Mouse (Mus musculus) erythroid progenitor cell, adult 5-6 weeks (primary cell): ENCODE data around the gene Aldh16a1. TPM values are rescaled to one million over a fixed set of nuclear protein-coding genes. Genes with fewer than 3 reads are reported as not detected.
"Not testable (repeated sequence)": the region's sequence is repeated elsewhere in the genome, so short reads cannot be mapped to it uniquely, and the experiment has no call there.

ENCODE experiments used
- ATAC-seq: replicated peaks from 2 replicates; pipeline ENCODE4 v1.8.0; 2016; ENCODE audit warnings: moderate number of reproducible peaks, mild to moderate bottlenecking, moderate TSS enrichment, inconsistent platforms; ENCODE audit not compliant: poor library complexity, low FRiP score, severe bottlenecking
- total RNA-seq, 2 experiments: library from RNA; stranded (forward) in 1 of 2; stranded (reverse) in 1 of 2; fragments of 150-400 nt in 1 of 2; fragments of 186-747, 209-891 nt in 1 of 2; gene quantifications; 2 replicates each; pipeline versions ENCODE4 v1.2.3 to v1.2.4; 2015 to 2017; ENCODE audit warnings: low replicate concordance in 2 of 2

The Aldh16a1 gene
- total RNA-seq, 2 experiments from 2014 or later: 12.4 to 29.3 TPM

- ATAC-seq: peak; percentile 83
Observed at GRCm38 (mm10) chr7:45161612-45162473, 7.5 kb upstream of the Aldh16a1 start.

DNA sequence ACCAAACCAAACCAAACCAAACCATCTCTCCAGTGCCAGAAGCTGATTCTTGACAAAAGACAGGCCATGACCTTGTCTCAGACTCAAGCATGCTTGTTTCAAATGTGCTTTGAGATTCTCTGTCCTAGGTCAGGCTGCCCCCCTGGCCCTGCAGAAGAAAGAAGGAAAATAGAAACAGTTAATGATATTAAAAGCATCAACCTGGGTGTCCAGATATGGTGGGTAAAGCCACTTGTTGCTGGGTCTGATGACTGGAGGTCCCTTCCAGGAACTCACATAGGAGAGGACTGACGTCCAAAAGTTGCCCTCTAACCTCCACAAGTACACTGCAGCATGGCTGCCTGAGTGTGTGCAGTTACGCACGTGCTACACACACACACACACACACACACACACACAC, 6.5 kb upstream of the Aldh16a1 start:
- ATAC-seq: no peak

- no peak for ATAC-seq
Observed at GRCm38 (mm10) chr7:45160316-45160800, 6.0 kb upstream of the Aldh16a1 start.

GRCm38 (mm10) chr7:45158991-45159390, 4.6 kb upstream of the Aldh16a1 start:
- no peak for ATAC-seq

- ATAC-seq: no peak
Observed at GRCm38 (mm10) chr7:45157459-45157858, 3.1 kb upstream of the Aldh16a1 start.

GRCm38 (mm10) chr7:45156206-45156605, 1.8 kb upstream of the Aldh16a1 start:
- ATAC-seq: no peak

GRCm38 (mm10) chr7:45155590-45155989, 1.2 kb upstream of the Aldh16a1 start:
- no peak for ATAC-seq

DNA sequence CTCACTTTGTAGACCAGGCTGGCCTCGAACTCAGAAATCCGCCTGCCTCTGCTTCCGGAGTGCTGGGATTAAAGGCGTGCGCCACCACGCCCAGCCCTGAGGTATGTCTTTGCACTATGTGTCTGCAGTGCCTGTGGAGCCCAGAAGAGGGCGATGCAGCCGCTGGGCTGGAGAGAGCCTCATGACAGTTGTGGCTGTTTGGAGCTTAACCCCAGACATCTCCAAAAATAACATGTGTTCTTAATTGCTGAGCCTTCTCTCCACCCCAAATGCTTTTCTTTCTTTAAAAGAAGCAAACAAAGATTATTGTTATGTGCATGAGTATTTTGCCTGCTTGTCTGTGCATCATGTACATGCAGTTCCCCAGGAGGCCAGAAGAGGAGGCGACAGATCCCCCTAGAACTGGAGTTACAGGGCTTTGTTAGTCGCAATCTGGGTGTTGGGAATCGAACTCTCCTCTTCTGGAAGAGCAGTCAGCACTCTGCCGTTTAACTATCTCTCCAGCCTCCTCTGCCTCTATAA, 670 bp upstream of the Aldh16a1 start:
- ATAC-seq: no peak

GRCm38 (mm10) chr7:45153586-45153985, 798 bp downstream of the Aldh16a1 start:
- no peak for ATAC-seq

DNA sequence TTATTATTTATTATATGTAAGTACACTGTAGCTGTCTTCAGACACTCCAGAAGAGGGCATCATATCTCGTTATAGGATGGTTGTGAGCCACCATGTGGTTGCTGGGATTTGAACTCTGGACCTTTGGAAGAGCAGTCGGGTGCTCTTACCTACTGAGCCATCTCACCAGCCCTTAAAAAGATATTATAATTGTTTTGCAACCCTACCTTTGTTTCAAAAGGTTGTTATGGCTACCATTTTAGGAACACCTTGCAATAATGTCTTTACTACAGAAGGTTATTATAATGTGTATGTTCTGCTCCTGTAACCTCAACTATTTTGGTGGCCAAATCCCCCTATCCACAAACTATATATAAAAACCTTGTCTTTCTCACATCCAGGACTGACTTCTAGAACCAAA, 1.3 kb downstream of the Aldh16a1 start:
- ATAC-seq: not testable (repeated sequence)

GRCm38 (mm10) chr7:45151303-45151702, 3.1 kb downstream of the Aldh16a1 start:
- ATAC-seq: no peak

GRCm38 (mm10) chr7:45150321-45150720, 4.1 kb downstream of the Aldh16a1 start:
- ATAC-seq: no peak

GRCm38 (mm10) chr7:45149545-45149944, 4.8 kb downstream of the Aldh16a1 start:
- ATAC-seq: no peak

- ATAC-seq: no peak
Observed at GRCm38 (mm10) chr7:45148534-45149098, 5.8 kb downstream of the Aldh16a1 start.

GRCm38 (mm10) chr7:45147899-45148298, 6.5 kb downstream of the Aldh16a1 start:
- ATAC-seq: no peak

DNA sequence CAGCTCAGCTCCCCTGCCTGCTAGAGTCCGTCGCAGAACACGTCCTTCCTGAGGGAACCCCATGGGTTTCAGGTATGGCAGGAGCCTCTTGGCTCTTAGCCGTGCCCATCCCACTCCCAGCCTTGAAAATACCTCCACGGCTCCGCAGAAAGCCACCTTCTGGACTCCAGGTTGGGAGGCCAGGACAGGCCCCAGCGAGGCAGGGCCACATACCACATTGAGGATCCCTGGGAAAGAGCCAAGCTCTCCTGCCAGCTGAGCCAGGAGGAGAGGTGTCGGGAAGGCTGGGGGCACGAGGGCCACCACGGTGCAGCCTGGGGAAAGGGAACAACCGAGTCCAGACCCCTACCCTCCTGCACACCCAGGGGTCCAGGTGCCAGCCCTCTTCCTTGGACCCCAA, 7.1 kb downstream of the Aldh16a1 start:
- ATAC-seq: no peak

DNA sequence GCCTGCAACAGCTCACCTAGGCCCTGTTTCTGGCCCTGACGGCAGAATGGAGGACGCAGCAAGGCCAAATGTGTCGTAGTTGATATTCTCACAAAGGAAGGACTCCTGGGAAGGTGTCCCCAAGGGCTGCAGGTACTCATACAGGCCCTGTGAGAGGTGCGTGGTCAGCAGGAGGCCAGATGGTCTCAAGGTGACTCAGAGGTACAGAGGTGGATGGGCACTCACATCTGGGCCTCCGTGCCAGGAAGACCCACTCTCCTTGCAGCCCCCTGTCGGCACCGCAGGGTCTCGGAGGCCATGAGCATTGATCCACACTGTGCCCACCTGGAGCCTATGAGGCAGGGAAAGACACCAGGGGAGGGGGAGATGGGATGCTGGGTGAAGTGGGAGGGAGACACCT, 8.9 kb downstream of the Aldh16a1 start:
- no peak for ATAC-seq

DNA sequence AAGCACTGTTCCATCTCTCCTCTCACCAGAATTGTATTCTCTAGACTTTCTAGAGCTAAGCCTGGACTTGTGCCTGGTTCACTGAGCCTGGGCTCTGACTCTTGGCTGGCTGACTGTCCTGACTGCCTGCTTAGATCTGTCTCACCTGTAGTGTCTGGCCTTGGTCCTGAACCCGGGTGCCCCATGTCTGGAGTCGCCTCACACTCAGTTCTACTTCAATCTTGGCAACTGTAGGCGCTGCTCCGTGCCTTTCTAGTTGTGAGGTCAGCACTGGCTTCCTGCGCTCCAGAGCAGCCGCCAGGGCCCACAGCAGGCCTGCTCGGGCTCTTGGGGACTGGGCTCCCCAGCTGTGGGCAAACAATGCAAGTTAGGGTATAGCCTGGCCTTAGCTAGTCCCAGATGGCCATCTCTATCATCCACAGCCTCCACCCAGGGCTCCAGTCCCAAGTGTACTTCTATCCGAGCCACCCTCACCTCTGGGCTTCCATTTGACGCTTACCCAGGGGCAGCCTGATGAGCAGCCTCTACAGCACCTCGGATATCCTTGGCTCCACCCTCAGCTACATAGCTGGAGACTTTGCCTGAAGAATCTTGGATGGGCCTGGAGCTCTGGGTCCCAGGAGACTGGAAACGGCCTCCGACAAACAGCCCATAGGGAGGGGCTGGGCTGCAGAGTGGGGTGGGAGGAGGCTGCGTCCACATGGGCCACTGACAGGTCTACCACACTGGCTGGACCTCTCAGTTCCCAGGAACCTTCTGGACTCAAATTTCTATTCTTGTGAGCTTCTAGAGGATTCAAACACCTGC, 9.8 kb downstream of the Aldh16a1 start:
- ATAC-seq: no peak

- no peak for ATAC-seq
Observed at GRCm38 (mm10) chr7:45141914-45142313, 12.5 kb downstream of the Aldh16a1 start.

DNA sequence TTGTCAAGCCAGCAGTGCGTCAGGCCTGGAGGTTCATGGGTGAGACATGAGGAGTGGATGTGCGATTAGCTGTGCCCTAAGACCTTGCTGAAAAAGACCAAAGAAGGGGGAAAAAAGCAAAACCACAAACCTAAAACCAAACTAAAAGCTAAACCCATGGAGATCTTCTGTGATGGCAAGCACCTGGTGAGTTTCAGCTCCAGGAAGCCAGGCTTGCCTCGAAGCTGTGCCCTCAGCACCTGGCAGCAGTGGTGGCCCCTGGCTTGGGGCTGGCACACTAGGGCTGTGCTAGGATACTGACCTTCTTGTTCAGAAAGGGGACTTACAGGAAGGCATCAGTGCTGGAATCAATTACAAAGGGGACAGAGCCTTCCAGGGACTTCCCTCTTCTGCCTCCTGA, 13.1 kb downstream of the Aldh16a1 start:
- ATAC-seq: no peak
